Mouse (Mus musculus) lung, adult 2 months (tissue): ENCODE measurements around the gene Smim22.

ENCODE experiments used
- CTCF ChIP-seq: fragments of 200-500 bp; IDR thresholded peaks from 2 replicates; pipeline ENCODE4 v1.5.1; 2011; ENCODE audit warnings: mild to moderate bottlenecking, low read length, control low read depth; ENCODE audit not compliant: insufficient read depth
- POLR2A ChIP-seq: fragments of 200-500 bp; IDR thresholded peaks from 2 replicates; pipeline ENCODE4 v1.6.1; 2011; ENCODE audit warnings: low read depth, mild to moderate bottlenecking, control low read depth, low read length, borderline replicate concordance; ENCODE audit errors: extremely low read depth

DNA sequence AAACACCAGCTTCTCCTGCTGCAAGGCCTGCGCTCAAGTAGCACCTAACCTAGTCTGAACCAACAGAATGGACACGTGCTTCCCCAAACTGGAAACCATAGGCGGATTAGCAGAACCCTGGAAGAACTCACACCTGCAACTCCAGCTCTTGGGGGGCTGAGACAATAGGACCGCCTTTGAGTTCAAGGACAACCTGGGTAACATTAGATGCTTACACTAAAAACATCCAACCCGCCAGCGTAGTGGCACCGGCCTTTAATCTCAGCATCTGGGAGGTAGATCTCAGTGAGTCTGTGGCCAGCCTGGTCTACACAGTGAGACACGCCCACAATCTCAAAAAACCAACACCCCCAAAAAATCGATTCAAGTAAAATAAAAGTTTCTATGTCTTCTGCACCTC is 43.7 kb upstream of the Smim22 start:
- TF ChIP-seq CTCF (no peak), POLR2A (no peak)
